Mouse (Mus musculus) limb, embryonic 15.5 days (tissue): ENCODE data around the gene Polr3gl. TPM values are rescaled to one million over a fixed set of nuclear protein-coding genes. Genes with fewer than 3 reads are reported as not detected.

Experiments
- ATAC-seq: fragments of 200-750 bp; cut with Nextera tagmentation; 2 replicates; pipeline ENCODE4 v1.8.0; 2017; ENCODE audit warnings: low read depth, moderate TSS enrichment; ENCODE audit not compliant: insufficient number of reproducible peaks, low FRiP score, low TSS enrichment
- H3K27ac ChIP-seq: fragments of 300-500 bp; sonication (generic); 2 replicates; pipeline ENCODE4 v1.5.1; 2015; ENCODE audit warnings: moderate library complexity, mild to moderate bottlenecking, inconsistent platforms
- H3K27me3 ChIP-seq: fragments of 300-500 bp; sonication (generic); 2 replicates; pipeline ENCODE4 v1.6.1; 2015; ENCODE audit warnings: inconsistent platforms
- H3K36me3 ChIP-seq: fragments of 300-500 bp; sonication (generic); 2 replicates; pipeline ENCODE4 v1.6.1; 2015; ENCODE audit warnings: inconsistent platforms
- H3K4me1 ChIP-seq: fragments of 300-500 bp; sonication (generic); 2 replicates; pipeline ENCODE4 v1.6.1; 2015; ENCODE audit warnings: inconsistent platforms
- H3K4me2 ChIP-seq: fragments of 300-500 bp; sonication (generic); 2 replicates; pipeline ENCODE4 v1.6.1; 2015; ENCODE audit warnings: mild to moderate bottlenecking, inconsistent platforms
- H3K4me3 ChIP-seq: fragments of 300-500 bp; sonication (generic); 2 replicates; pipeline ENCODE4 v1.5.1; 2015; ENCODE audit warnings: mild to moderate bottlenecking, inconsistent platforms
- H3K9ac ChIP-seq: fragments of 300-500 bp; sonication (generic); 2 replicates; pipeline ENCODE4 v1.6.1; 2015; ENCODE audit warnings: inconsistent platforms
- H3K9me3 ChIP-seq: fragments of 300-500 bp; sonication (generic); 2 replicates; pipeline ENCODE4 v1.6.1; 2016; ENCODE audit warnings: inconsistent platforms
- WGBS: fragments of 180-500 bp; shearing (Covaris S2); methylation state at CpG from one replicate; pipeline ENCODE4 v1.1.7; 2015; 5-methylcytosine and 5-hydroxymethylcytosine counted together
- polyA plus RNA-seq: library from polyadenylated mRNA; unstranded; fragments of >200 nt; fragmentation: Nextera tagmentation; extraction: Ambion mirVana; gene quantifications from 2 replicates; pipeline ENCODE4 v1.2.1, GENCODE M21; 2015

Polr3gl gene
- polyA plus RNA-seq, 1 experiment from 2014 or later, result 38.9 TPM

- Histone ChIP-seq H3K4me1 (peaks cover 58% of the 10 kb centered on the region), H3K27ac (no peak overlapping the region), H3K36me3 (peaks cover 23% of the 10 kb centered on the region), H3K9me3 (no peaks in the 10 kb centered on the region), H3K4me3 (peak overlapping the region; percentile 59), H3K9ac (peak overlapping the region; percentile 3; the same call in 1 of the 2 replicates), H3K4me2 (peak overlapping the region; percentile 67), H3K27me3 (no peaks in the 10 kb centered on the region)
- no peak for ATAC-seq
- 74% methylated on average over 12 of the region's 12 CpGs for WGBS
Observed at GRCm38 (mm10) chr3:96559398-96559910, 34.5 kb downstream of the Polr3gl start.

GRCm38 (mm10) chr3:96558668-96559196 is 35.2 kb downstream of the Polr3gl start:
- no peaks in the 10 kb centered on the region for H3K9me3 ChIP-seq
- H3K27ac ChIP-seq, result peak overlapping the region; percentile 94
- ATAC-seq, result no peak
- H3K4me1 ChIP-seq, result peaks cover 50% of the 10 kb centered on the region
- peak overlapping the region; percentile 59 for H3K4me3 ChIP-seq
- H3K27me3 ChIP-seq, result no peaks in the 10 kb centered on the region
- peak overlapping the region; percentile 65 for H3K9ac ChIP-seq
- peak overlapping the region; percentile 67 for H3K4me2 ChIP-seq
- WGBS, result 29% methylated on average over 10 of the region's 10 CpGs
- peaks cover 23% of the 10 kb centered on the region for H3K36me3 ChIP-seq

- H3K4me1 ChIP-seq, result peaks cover 50% of the 10 kb centered on the region
- H3K4me2 ChIP-seq, result peak overlapping the region; percentile 67
- under 1% methylated on average over 17 of the region's 17 CpGs for WGBS
- peak overlapping the region; percentile 94 for H3K27ac ChIP-seq
- peak overlapping the region; percentile 59 for H3K4me3 ChIP-seq
- no peaks in the 10 kb centered on the region for H3K27me3 ChIP-seq
- peak overlapping the region; percentile 65 for H3K9ac ChIP-seq
- peaks cover 23% of the 10 kb centered on the region for H3K36me3 ChIP-seq
- no peak for ATAC-seq
- H3K9me3 ChIP-seq, result no peaks in the 10 kb centered on the region
Observed at GRCm38 (mm10) chr3:96558159-96558558, 35.8 kb downstream of the Polr3gl start.

- Histone ChIP-seq H3K9me3 (no peaks in the 10 kb centered on the region), H3K4me2 (peak within 1 kb of the TSS; percentile 67), H3K4me1 (peaks cover 50% of the 10 kb centered on the region), H3K27me3 (no peaks in the 10 kb centered on the region), H3K36me3 (peaks cover 23% of the 10 kb centered on the region), H3K9ac (peak within 1 kb of the TSS; percentile 65), H3K4me3 (peak within 1 kb of the TSS; percentile 59), H3K27ac (peak within 1 kb of the TSS; percentile 94)
- WGBS, result under 1% methylated on average over 26 of the region's 26 CpGs
- ATAC-seq, result peak; percentile 98
Observed at GRCm38 (mm10) chr3:96557694-96558093, 36.3 kb downstream of the Polr3gl start, which contains the start of gene Txnip. Txnip (plus strand) TSS chr3:96557957.

- H3K27ac ChIP-seq, result peak overlapping the region; percentile 94
- H3K9me3 ChIP-seq, result no peaks in the 10 kb centered on the region
- H3K9ac ChIP-seq, result peak overlapping the region; percentile 47
- ATAC-seq, result no peak
- H3K36me3 ChIP-seq, result peaks cover 23% of the 10 kb centered on the region
- H3K4me1 ChIP-seq, result peaks cover 45% of the 10 kb centered on the region
- WGBS, result 8% methylated on average over 22 of the region's 22 CpGs
- no peaks in the 10 kb centered on the region for H3K27me3 ChIP-seq
- peak overlapping the region; percentile 59 for H3K4me3 ChIP-seq
- peak overlapping the region; percentile 67 for H3K4me2 ChIP-seq
Observed at GRCm38 (mm10) chr3:96556651-96557635, 37.0 kb downstream of the Polr3gl start.

- no peak overlapping the region; the same call in 1 of the 2 replicates for H3K4me3 ChIP-seq
Observed at GRCm38 (mm10) chr3:96555999-96556614, 37.9 kb downstream of the Polr3gl start.

GRCm38 (mm10) chr3:96555041-96555596 is 38.9 kb downstream of the Polr3gl start:
- ATAC-seq, result 0 out of 2 replicates have a peak, but pooled peaks have one; percentile 6
- 33% methylated on average over 12 of the region's 12 CpGs for WGBS

More at GRCm38 (mm10) chr3:96555999-96556614, 37.9 kb downstream of the Polr3gl start:
- H3K9me3 ChIP-seq, result no peaks in the 10 kb centered on the region
- ATAC-seq, result no peak
- 69% methylated on average over 15 of the region's 15 CpGs for WGBS
- peak overlapping the region; percentile 78; the same call in 1 of the 2 replicates for H3K27ac ChIP-seq
- H3K4me2 ChIP-seq, result peak overlapping the region; percentile 67
- peaks cover 19% of the 10 kb centered on the region for H3K36me3 ChIP-seq
- no peaks in the 10 kb centered on the region for H3K27me3 ChIP-seq
- peaks cover 48% of the 10 kb centered on the region for H3K4me1 ChIP-seq
- H3K9ac ChIP-seq, result no peak overlapping the region

GRCm38 (mm10) chr3:96554251-96554650 is 39.7 kb downstream of the Polr3gl start:
- H3K9me3 ChIP-seq, result no peaks in the 10 kb centered on the region
- no peak overlapping the region for H3K4me3 ChIP-seq
- 80% methylated on average over 6 of the region's 6 CpGs for WGBS
- H3K4me1 ChIP-seq, result peaks cover 29% of the 10 kb centered on the region
- H3K27me3 ChIP-seq, result no peaks in the 10 kb centered on the region
- 0 out of 2 replicates have a peak, but pooled peaks cover under 1% of the 10 kb centered on the region for H3K36me3 ChIP-seq
- ATAC-seq, result no peak
- no peak overlapping the region for H3K9ac ChIP-seq
- H3K27ac ChIP-seq, result no peak overlapping the region
- no peak overlapping the region for H3K4me2 ChIP-seq

More at GRCm38 (mm10) chr3:96555041-96555596, 38.9 kb downstream of the Polr3gl start:
- Histone ChIP-seq H3K9me3 (no peaks in the 10 kb centered on the region), H3K4me1 (peaks cover 38% of the 10 kb centered on the region), H3K4me3 (no peak overlapping the region), H3K27ac (peak overlapping the region; percentile 78), H3K4me2 (no peak overlapping the region), H3K36me3 (peaks cover 9% of the 10 kb centered on the region), H3K9ac (no peak overlapping the region), H3K27me3 (no peaks in the 10 kb centered on the region)

GRCm38 (mm10) chr3:96553601-96554000 is 40.4 kb downstream of the Polr3gl start:
- Histone ChIP-seq H3K4me2 (no peak overlapping the region), H3K27me3 (no peaks in the 10 kb centered on the region), H3K4me3 (no peak overlapping the region), H3K36me3 (no peaks in the 10 kb centered on the region), H3K9ac (no peak overlapping the region), H3K9me3 (no peaks in the 10 kb centered on the region), H3K4me1 (peaks cover 28% of the 10 kb centered on the region), H3K27ac (no peak overlapping the region)
- no peak for ATAC-seq
- WGBS, result 74% methylated on average over 6 of the region's 6 CpGs

- Histone ChIP-seq H3K4me3 (no peak overlapping the region), H3K27ac (peak overlapping the region; percentile 47; the same call in 1 of the 2 replicates), H3K4me1 (peaks cover 26% of the 10 kb centered on the region), H3K27me3 (no peaks in the 10 kb centered on the region), H3K4me2 (no peak overlapping the region), H3K9me3 (no peaks in the 10 kb centered on the region), H3K9ac (no peak overlapping the region), H3K36me3 (no peaks in the 10 kb centered on the region)
- 57% methylated on average over 7 of the region's 7 CpGs for WGBS
- ATAC-seq, result no peak
Observed at GRCm38 (mm10) chr3:96551890-96552289, 42.1 kb downstream of the Polr3gl start.

- Histone ChIP-seq H3K36me3 (no peaks in the 10 kb centered on the region), H3K9me3 (no peaks in the 10 kb centered on the region), H3K9ac (no peak overlapping the region), H3K4me2 (no peak overlapping the region), H3K27ac (peak overlapping the region; percentile 47; the same call in 1 of the 2 replicates), H3K4me1 (peaks cover 24% of the 10 kb centered on the region), H3K4me3 (no peak overlapping the region), H3K27me3 (no peaks in the 10 kb centered on the region)
- 18% methylated on average over 8 of the region's 8 CpGs for WGBS
- no peak for ATAC-seq
Observed at GRCm38 (mm10) chr3:96551203-96551602, 42.8 kb downstream of the Polr3gl start.
